Mouse (Mus musculus): ENCODE measurements around the gene Cbx7. TPM values are rescaled to one million over a fixed set of nuclear protein-coding genes. Genes with fewer than 3 reads are reported as not detected.
A peak's percentile ranks its signal among the peaks of the same experiment; 100 is the strongest.

The Cbx7 gene
- polyA plus RNA-seq, 1 experiment from 2014 or later: 5.0 TPM

DNA sequence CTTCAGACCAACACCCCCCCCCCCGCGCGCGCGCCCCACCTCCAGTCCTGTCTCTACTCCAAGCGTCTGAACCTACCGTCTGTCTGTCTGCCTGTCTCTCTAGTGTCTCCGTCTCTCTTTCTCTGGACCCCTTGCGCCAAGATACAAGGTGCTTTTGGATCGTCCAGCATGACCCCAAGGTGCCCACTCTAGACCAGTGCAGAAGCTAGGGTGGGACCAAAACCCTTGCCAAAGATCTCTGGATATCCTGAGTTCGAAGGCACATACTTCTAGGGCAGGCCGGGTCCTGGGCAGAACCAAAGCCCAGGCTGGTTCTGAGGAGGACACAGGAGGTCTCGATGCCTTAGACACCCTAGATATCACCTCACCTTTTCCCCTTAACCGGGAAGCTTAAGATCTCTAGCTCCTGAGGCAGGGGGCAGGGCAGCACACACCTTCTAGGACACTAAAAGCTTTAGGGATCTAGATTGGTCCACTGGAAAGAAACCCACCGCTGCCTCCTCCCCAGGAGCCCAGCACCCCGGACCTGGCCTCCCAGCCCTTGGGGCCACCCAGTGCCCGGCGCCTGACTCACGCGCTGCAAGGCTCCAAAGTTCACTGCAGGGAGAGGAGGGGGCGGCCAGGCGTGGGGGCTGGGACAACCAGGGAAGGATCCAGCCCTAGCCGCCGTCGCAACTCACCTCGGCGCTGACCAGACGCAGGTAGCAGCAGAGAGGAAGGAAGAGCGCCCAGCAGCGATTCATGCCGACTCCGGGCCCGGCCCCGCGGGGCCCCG lies 42.5 kb upstream of the Cbx7 start:
- 2% methylated on average over 27 of the region's 36 CpGs for WGBS
- Histone ChIP-seq H3K4me3 (ENCODE audit: low read depth, low read length) (peak overlapping the region; percentile 73), H3K9me3 (ENCODE audit: control insufficient read depth, low read length) (no peaks in the 10 kb centered on the region), H3K4me2 (ENCODE audit: low read depth, low read length) (peak overlapping the region; percentile 91), H3K9ac (replicated peaks; ENCODE audit: low read depth, low read length) (peak overlapping the region; percentile 80), H3K27me3 (ENCODE audit: control insufficient read depth, insufficient read depth, low read length) (peaks cover 31% of the 10 kb centered on the region), H3K4me1 (ENCODE audit: control insufficient read depth, insufficient read depth, low read length) (peaks cover 20% of the 10 kb centered on the region; the same call in 1 of the 2 replicates), H3K27ac (ENCODE audit: low read depth, low read length) (peak overlapping the region; percentile 75), H3K36me3 (ENCODE audit: control insufficient read depth, insufficient read depth, low read length) (no peaks in the 10 kb centered on the region)
- ATAC-seq (ENCODE audit: low read depth): peak; percentile 2; the same call in 1 of the 2 replicates

GRCm38 (mm10) chr15:80012527-80013201 lies 41.7 kb upstream of the Cbx7 start:
- no peaks in the 10 kb centered on the region for H3K9me3 ChIP-seq (ENCODE audit: control insufficient read depth, low read length)
- peak overlapping the region; percentile 80 for H3K9ac ChIP-seq (replicated peaks; ENCODE audit: low read depth, low read length)
- WGBS: 1% methylated on average over 52 of the region's 60 CpGs
- peak overlapping the region; percentile 73 for H3K4me3 ChIP-seq (ENCODE audit: low read depth, low read length)
- peak overlapping the region; percentile 75 for H3K27ac ChIP-seq (ENCODE audit: low read depth, low read length)
- H3K27me3 ChIP-seq (ENCODE audit: control insufficient read depth, insufficient read depth, low read length): peaks cover 31% of the 10 kb centered on the region
- H3K36me3 ChIP-seq (ENCODE audit: control insufficient read depth, insufficient read depth, low read length): no peaks in the 10 kb centered on the region
- H3K4me1 ChIP-seq (ENCODE audit: control insufficient read depth, insufficient read depth, low read length): peaks cover 20% of the 10 kb centered on the region; the same call in 1 of the 2 replicates
- H3K4me2 ChIP-seq (ENCODE audit: low read depth, low read length): peak overlapping the region; percentile 91
- peak; percentile 72 for ATAC-seq (ENCODE audit: low read depth)

DNA sequence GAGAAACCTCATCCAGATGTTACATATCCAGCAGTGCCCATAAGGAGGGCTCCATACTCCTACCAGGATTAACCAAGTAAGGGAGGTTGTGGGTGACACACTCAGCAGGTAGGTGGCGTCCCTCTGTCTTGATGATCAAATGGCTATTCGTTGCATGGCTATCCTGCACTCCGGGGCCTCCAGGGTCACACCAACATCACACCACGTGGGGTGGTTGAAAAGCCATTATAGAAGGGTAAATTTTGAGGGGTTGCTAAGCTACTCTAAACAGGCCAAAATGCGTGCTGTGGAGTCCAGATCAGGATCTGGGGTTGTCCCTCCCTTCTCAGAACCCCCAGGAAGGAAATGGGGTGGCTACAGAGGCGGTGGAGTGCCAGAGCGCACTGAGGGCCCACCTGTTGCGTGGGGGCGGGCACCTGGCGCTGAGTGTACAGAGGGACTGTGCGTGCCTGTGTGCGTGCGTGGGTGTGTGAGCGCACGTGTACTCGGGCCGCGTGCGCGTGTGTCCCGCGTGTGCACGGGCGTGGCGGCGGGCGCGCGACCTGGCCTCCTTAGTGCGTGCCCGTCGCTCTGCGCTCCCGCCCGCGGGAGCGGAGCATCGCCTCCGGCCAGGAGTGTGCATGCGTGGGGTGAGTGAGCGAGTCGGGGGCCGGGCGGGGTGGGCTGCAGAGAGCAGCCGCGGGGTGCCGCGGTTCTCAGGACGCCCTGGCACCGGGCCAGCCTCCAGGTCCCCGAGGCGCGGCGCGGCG lies 41.0 kb upstream of the Cbx7 start:
- peak; percentile 70 for ATAC-seq (ENCODE audit: low read depth)
- H3K4me2 ChIP-seq (ENCODE audit: low read depth, low read length): peak overlapping the region; percentile 91
- H3K9ac ChIP-seq (replicated peaks; ENCODE audit: low read depth, low read length): peak overlapping the region; percentile 80
- H3K4me1 ChIP-seq (ENCODE audit: control insufficient read depth, insufficient read depth, low read length): peaks cover 20% of the 10 kb centered on the region; the same call in 1 of the 2 replicates
- no peaks in the 10 kb centered on the region for H3K36me3 ChIP-seq (ENCODE audit: control insufficient read depth, insufficient read depth, low read length)
- WGBS: 1% methylated on average over 49 of the region's 56 CpGs
- peaks cover 31% of the 10 kb centered on the region for H3K27me3 ChIP-seq (ENCODE audit: control insufficient read depth, insufficient read depth, low read length)
- no peaks in the 10 kb centered on the region for H3K9me3 ChIP-seq (ENCODE audit: control insufficient read depth, low read length)
- H3K27ac ChIP-seq (ENCODE audit: low read depth, low read length): peak overlapping the region; percentile 75
- H3K4me3 ChIP-seq (ENCODE audit: low read depth, low read length): peak overlapping the region; percentile 73

- Histone ChIP-seq H3K4me1 (ENCODE audit: control insufficient read depth, insufficient read depth, low read length) (peaks cover 20% of the 10 kb centered on the region; the same call in 1 of the 2 replicates), H3K4me2 (ENCODE audit: low read depth, low read length) (no peak overlapping the region; the same call in 1 of the 2 replicates), H3K9ac (replicated peaks; ENCODE audit: low read depth, low read length) (no peak overlapping the region), H3K9me3 (ENCODE audit: control insufficient read depth, low read length) (no peaks in the 10 kb centered on the region), H3K4me3 (ENCODE audit: low read depth, low read length) (no peak overlapping the region; the same call in 1 of the 2 replicates), H3K27ac (ENCODE audit: low read depth, low read length) (no peak overlapping the region), H3K27me3 (ENCODE audit: control insufficient read depth, insufficient read depth, low read length) (peaks cover 27% of the 10 kb centered on the region), H3K36me3 (ENCODE audit: control insufficient read depth, insufficient read depth, low read length) (no peaks in the 10 kb centered on the region)
- no peak for ATAC-seq (ENCODE audit: low read depth)
- 30% methylated on average over 6 of the region's 6 CpGs for WGBS
These were observed 40.3 kb upstream of the Cbx7 start for GRCm38 (mm10) chr15:80011194-80011593.

DNA sequence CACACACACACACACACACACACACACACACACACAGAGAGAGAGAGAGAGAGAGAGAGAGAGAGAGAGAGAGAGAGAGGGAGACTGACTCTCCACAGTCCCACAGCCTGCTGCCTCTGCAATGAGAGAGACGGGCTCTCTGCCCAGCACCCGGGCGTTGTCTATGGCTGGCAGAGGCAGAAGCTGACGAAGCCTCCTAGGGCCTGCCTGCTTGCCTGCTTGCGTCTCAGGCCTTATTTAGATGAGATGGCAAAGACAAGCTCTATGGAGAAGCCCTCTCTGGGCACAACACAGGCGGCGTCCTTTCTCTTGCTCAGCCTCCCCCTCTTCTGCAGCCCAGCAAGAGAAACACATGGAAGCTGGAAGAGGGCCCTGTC lies 39.3 kb upstream of the Cbx7 start:
- Histone ChIP-seq H3K4me3 (ENCODE audit: low read depth, low read length) (no peak overlapping the region), H3K27me3 (ENCODE audit: control insufficient read depth, insufficient read depth, low read length) (peaks cover 17% of the 10 kb centered on the region), H3K4me1 (ENCODE audit: control insufficient read depth, insufficient read depth, low read length) (peaks cover 20% of the 10 kb centered on the region; the same call in 1 of the 2 replicates), H3K4me2 (ENCODE audit: low read depth, low read length) (no peak overlapping the region), H3K9me3 (ENCODE audit: control insufficient read depth, low read length) (no peaks in the 10 kb centered on the region), H3K9ac (replicated peaks; ENCODE audit: low read depth, low read length) (no peak overlapping the region), H3K27ac (ENCODE audit: low read depth, low read length) (no peak overlapping the region), H3K36me3 (ENCODE audit: control insufficient read depth, insufficient read depth, low read length) (no peaks in the 10 kb centered on the region)
- no peak for ATAC-seq (ENCODE audit: low read depth)
- WGBS: 26% methylated on average over 7 of the region's 7 CpGs

- WGBS: 58% methylated on average over 12 of the region's 12 CpGs
- Histone ChIP-seq H3K4me3 (ENCODE audit: low read depth, low read length) (no peak overlapping the region), H3K9ac (replicated peaks; ENCODE audit: low read depth, low read length) (no peak overlapping the region), H3K4me1 (ENCODE audit: control insufficient read depth, insufficient read depth, low read length) (peaks cover 20% of the 10 kb centered on the region; the same call in 1 of the 2 replicates), H3K9me3 (ENCODE audit: control insufficient read depth, low read length) (no peaks in the 10 kb centered on the region), H3K27me3 (ENCODE audit: control insufficient read depth, insufficient read depth, low read length) (peaks cover 12% of the 10 kb centered on the region), H3K4me2 (ENCODE audit: low read depth, low read length) (no peak overlapping the region; the same call in 1 of the 2 replicates), H3K36me3 (ENCODE audit: control insufficient read depth, insufficient read depth, low read length) (no peaks in the 10 kb centered on the region), H3K27ac (ENCODE audit: low read depth, low read length) (no peak overlapping the region)
- no peak for ATAC-seq (ENCODE audit: low read depth)
These were observed 38.7 kb upstream of the Cbx7 start for GRCm38 (mm10) chr15:80009421-80010181.

DNA sequence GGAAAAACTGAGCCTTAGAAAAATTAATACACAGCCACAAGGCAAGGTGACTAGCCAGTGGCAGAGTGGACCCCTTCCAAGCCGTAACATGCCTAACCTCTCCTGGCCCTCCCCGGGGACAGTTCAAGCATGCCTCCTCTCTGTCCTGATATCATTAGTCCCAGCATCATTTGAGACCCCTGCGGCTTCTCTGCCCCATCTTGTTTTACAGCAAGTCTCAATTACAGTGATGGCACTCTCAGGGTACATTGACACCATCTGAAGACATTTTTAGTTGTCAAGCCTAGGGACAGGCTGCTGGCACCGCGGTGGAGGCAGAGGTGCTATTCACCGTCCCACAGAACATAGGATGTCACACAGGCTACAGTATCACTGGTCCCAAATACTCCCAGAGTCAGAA lies 37.5 kb upstream of the Cbx7 start:
- Histone ChIP-seq H3K27me3 (ENCODE audit: control insufficient read depth, insufficient read depth, low read length) (peaks cover 3% of the 10 kb centered on the region; the same call in 1 of the 2 replicates), H3K27ac (ENCODE audit: low read depth, low read length) (no peak overlapping the region), H3K4me3 (ENCODE audit: low read depth, low read length) (no peak overlapping the region), H3K9ac (replicated peaks; ENCODE audit: low read depth, low read length) (no peak overlapping the region), H3K4me1 (ENCODE audit: control insufficient read depth, insufficient read depth, low read length) (peaks cover 15% of the 10 kb centered on the region; the same call in 1 of the 2 replicates), H3K9me3 (ENCODE audit: control insufficient read depth, low read length) (no peaks in the 10 kb centered on the region), H3K36me3 (ENCODE audit: control insufficient read depth, insufficient read depth, low read length) (no peaks in the 10 kb centered on the region), H3K4me2 (ENCODE audit: low read depth, low read length) (no peak overlapping the region)
- ATAC-seq (ENCODE audit: low read depth): no peak
- WGBS: 82% methylated on average over 6 of the region's 6 CpGs

DNA sequence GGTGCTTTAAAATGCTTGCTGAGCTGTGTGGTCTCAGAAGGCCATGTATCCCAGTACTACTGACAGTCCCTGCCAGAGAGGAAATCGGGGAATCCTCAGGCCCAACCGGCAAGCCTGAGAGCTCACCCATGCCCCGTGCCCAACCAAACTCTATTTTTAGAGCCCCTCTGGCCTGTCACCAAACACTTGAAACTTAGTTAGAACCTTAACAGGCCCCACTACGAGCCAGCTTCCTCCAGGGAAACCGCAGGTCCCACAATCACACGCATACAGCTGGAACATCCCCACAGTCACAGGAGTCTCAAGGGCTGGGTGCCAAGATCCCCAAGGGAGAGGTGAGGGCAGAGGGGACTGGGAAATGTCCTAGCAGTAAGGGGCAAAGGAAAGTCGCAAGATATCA lies 35.2 kb upstream of the Cbx7 start:
- H3K4me2 ChIP-seq (ENCODE audit: low read depth, low read length): no peak overlapping the region
- peaks cover 5% of the 10 kb centered on the region; the same call in 1 of the 2 replicates for H3K4me1 ChIP-seq (ENCODE audit: control insufficient read depth, insufficient read depth, low read length)
- no peak overlapping the region for H3K27ac ChIP-seq (ENCODE audit: low read depth, low read length)
- no peaks in the 10 kb centered on the region for H3K36me3 ChIP-seq (ENCODE audit: control insufficient read depth, insufficient read depth, low read length)
- ATAC-seq (ENCODE audit: low read depth): no peak
- no peaks in the 10 kb centered on the region for H3K9me3 ChIP-seq (ENCODE audit: control insufficient read depth, low read length)
- 81% methylated on average over 7 of the region's 7 CpGs for WGBS
- H3K4me3 ChIP-seq (ENCODE audit: low read depth, low read length): no peak overlapping the region
- no peak overlapping the region for H3K9ac ChIP-seq (replicated peaks; ENCODE audit: low read depth, low read length)
- no peaks in the 10 kb centered on the region for H3K27me3 ChIP-seq (ENCODE audit: control insufficient read depth, insufficient read depth, low read length)

Measured in neural tube, embryonic 14.5 days (tissue).